Mouse (Mus musculus) C3H10T1/2 (cell line): ENCODE results near the gene Gm8094. TPM values are rescaled to one million over a fixed set of nuclear protein-coding genes. Genes with fewer than 3 reads are reported as not detected.

Source experiments
- polyA plus RNA-seq, 2 experiments: library from polyadenylated mRNA; unstranded; fragments of >200 nt; fragmentation: generic; extraction: Trizol; gene quantifications; one replicate each; pipeline ENCODE4 v1.2.1; 2012; ENCODE audit warnings: missing spikeins in 2 of 2

Gene Gm8094
- not detected for polyA plus RNA-seq

DNA sequence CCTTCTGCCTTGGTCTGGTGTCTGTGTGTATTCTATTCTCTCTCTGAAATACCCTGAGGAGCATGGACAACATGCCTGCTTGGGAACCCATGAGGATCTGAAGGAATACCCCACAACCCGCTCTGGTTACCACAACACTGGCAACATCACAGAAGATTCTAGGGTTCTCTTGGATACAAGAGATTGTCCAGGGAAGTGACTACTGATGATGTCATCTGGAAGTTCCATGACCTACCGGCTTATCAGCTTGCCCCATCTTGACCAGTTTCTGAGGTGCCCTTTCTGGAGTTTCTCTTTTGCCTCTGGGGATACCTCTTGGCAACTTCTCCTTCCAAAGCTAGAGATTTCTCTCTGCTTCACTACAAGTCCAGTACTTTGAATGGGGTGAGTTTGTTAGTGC is at the start of gene Gm8094:
Gm8094 (minus strand) TSS at position 101 of the 400 bp plus-strand sequence.

DNA sequence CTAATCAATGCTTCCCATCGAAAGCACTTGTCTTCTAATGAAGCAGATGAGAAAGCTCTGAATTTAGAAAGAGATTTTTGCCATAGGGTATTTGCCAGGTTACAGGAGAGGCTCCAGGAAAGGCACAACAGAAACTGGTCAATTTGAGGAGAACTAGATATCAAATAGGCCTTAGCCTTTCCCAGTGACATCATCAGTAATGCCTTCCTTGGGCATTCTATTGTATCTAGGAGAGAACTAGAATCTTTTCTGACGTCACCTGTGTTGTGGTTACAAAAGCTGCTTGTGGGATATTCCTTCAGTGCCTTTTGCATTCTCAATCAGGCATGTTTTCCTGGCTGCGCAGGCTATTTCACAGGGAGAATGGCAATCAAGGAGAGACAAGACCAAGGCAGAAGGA is 23.9 kb upstream of the Gm8094 start, which contains the start of gene Gm8104:
Gm8104 (plus strand) TSS at position 301 of the 400 bp plus-strand sequence.

Other genes starting within 250 kb of the Gm8094 start
- gene Gm21977, start 223.2 kb downstream of the Gm8094 start, polyA plus RNA-seq = not detected
- not detected for gene Gm8082, start 83.0 kb downstream of the Gm8094 start, polyA plus RNA-seq
- not detected for gene Gm10376, start 61.0 kb downstream of the Gm8094 start, polyA plus RNA-seq
- under 1 TPM in 1 of 2 experiments, not detected in 1; 0.05 TPM for gene Gm8104, start 24.0 kb upstream of the Gm8094 start, polyA plus RNA-seq
- gene Gm7233, start 103.2 kb upstream of the Gm8094 start, polyA plus RNA-seq = not detected
- not detected for gene Gm8122, start 158.7 kb upstream of the Gm8094 start, polyA plus RNA-seq
- under 1 TPM in 1 of 2 experiments, not detected in 1; 0.05 TPM for gene Gm8126, start 182.0 kb upstream of the Gm8094 start, polyA plus RNA-seq
- under 1 TPM; 0.25 to 0.80 TPM for gene Gm9732, start 198.4 kb upstream of the Gm8094 start, polyA plus RNA-seq
- not detected for gene Gm8127, start 217.2 kb upstream of the Gm8094 start, polyA plus RNA-seq